Mouse (Mus musculus) erythroblast, embryonic 14.5 days (primary cell): ENCODE data around the gene Lhfp. TPM values are rescaled to one million over a fixed set of nuclear protein-coding genes. Genes with fewer than 3 reads are reported as not detected.

Experiments
- H3K27me3 ChIP-seq: 2 replicates; pipeline ENCODE4 v1.6.1; 2012; ENCODE audit warnings: inconsistent platforms; ENCODE audit not compliant: control insufficient read depth
- H3K36me3 ChIP-seq: 2 replicates; pipeline ENCODE4 v1.6.1; 2012; ENCODE audit warnings: mild to moderate bottlenecking, inconsistent platforms; ENCODE audit not compliant: control insufficient read depth
- H3K4me1 ChIP-seq: 2 replicates; pipeline ENCODE4 v1.6.1; 2012; ENCODE audit warnings: inconsistent platforms; ENCODE audit not compliant: control insufficient read depth
- H3K4me3 ChIP-seq: replicated peaks from 2 replicates; pipeline ENCODE3; 2012; ENCODE audit warnings: moderate library complexity, mild to moderate bottlenecking, inconsistent platforms
- H3K9me3 ChIP-seq: 2 replicates; pipeline ENCODE4 v1.6.1; 2012; ENCODE audit warnings: low read length, inconsistent platforms, mixed read lengths; ENCODE audit not compliant: control insufficient read depth
- GATA1 ChIP-seq: IDR thresholded peaks from 2 replicates; pipeline ENCODE4 v1.6.1; 2012; ENCODE audit warnings: low read length, inconsistent platforms, mixed read lengths
- TAL1 ChIP-seq: IDR thresholded peaks from 3 replicates; pipeline ENCODE4 v1.6.1; 2012; ENCODE audit warnings: low read length, inconsistent platforms, mixed read lengths
- polyA plus RNA-seq: library from polyadenylated mRNA; stranded (reverse); fragments of >175 nt; gene quantifications from 2 replicates; pipeline ENCODE4 v1.2.3, GENCODE M21; 2012

The Lhfp gene
- polyA plus RNA-seq, 1 experiment, result not detected

DNA sequence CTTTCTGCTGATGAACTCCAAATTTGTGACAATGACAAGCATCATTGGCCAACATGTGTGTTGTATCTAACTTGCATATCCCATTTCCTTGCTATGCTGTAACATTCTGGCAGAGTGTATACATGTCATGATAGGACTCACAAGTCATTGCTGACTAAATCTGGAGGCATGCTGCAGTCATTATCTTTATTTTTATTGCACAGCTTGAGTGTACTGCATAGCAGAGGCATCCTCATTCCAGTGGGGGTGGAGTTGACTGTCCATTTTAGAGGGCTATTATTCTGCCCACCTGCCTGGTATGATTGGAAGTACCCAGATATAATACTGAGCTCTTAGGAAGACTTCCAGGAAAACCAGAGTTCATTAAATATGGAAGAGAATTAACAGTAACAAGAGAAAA lies 97.9 kb downstream of the Lhfp start:
- TF ChIP-seq GATA1 (no peak), TAL1 (no peak)
- no peaks in the 10 kb centered on the region for H3K27me3 ChIP-seq
- no peaks in the 10 kb centered on the region for H3K36me3 ChIP-seq
- H3K4me1 ChIP-seq, result no peaks in the 10 kb centered on the region
- H3K4me3 ChIP-seq, result no peak overlapping the region
- 0 out of 2 replicates have a peak, but pooled peaks cover 2% of the 10 kb centered on the region for H3K9me3 ChIP-seq

DNA sequence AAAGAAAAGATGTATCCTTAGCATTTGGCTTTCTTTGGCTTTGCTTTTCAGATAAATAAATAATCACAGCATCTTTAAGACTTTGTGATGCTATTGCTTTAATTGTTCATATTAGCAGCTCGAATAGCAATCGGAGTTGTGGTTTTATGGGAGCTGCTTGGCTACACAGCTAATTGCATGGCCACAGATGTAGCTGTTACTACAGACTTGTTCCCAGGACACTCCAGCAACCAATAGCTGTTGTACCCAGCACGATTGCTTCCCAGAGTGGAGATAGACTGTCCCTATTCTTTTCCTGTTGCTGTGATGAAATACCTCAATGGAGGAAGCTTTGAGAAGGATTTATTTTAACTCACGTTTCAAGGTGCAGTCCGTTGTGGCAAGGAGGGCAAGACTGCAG lies 98.3 kb downstream of the Lhfp start:
- H3K27me3 ChIP-seq, result no peaks in the 10 kb centered on the region
- no peak overlapping the region for H3K4me3 ChIP-seq
- 0 out of 2 replicates have a peak, but pooled peaks cover 2% of the 10 kb centered on the region for H3K9me3 ChIP-seq
- no peaks in the 10 kb centered on the region for H3K4me1 ChIP-seq
- no peak for TF ChIP-seq GATA1
- no peak for TF ChIP-seq TAL1
- no peaks in the 10 kb centered on the region for H3K36me3 ChIP-seq

DNA sequence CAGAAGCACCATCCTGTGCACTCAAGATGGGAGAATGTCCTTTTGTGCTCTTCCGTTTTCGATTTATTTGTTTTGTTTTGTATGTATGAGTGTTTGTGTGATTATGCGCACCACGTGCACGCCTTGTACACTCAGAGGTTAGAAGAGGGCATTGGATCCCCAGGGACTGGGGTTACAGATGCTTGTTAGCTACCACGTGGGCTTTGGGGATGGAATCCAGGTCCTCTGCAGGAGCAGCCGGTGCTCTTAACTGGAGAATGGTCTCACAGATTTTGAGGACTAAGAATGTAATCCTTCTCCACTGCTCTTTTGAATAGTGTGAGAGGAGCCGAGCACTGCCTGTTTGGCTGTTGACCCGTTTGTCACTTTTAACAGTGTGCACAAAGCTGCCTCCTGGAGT lies 101.2 kb downstream of the Lhfp start:
- no peaks in the 10 kb centered on the region for H3K4me1 ChIP-seq
- H3K36me3 ChIP-seq, result no peaks in the 10 kb centered on the region
- H3K27me3 ChIP-seq, result no peaks in the 10 kb centered on the region
- TF ChIP-seq GATA1, result no peak
- no peak for TF ChIP-seq TAL1
- H3K9me3 ChIP-seq, result peaks cover 2% of the 10 kb centered on the region; the same call in 1 of the 2 replicates
- no peak overlapping the region for H3K4me3 ChIP-seq

DNA sequence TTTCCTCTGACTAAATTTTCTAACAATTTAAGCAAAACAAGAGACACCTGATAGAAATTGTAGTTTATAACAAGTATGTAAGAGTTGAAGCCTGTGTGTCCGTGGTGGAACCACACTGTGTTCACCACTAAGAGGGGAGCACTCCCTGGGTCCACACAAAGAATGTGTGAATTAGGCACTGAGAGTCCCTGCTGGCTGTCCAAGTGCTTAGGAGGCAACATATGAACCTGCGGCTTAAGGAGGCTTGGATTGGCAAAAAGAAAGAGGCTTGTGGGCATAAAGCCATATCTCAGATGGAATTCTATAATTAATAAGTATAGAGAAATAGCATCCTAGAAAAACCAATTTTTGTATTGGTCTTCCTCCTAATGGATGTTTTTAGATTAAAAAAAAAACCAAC lies 104.2 kb downstream of the Lhfp start:
- no peak overlapping the region for H3K4me3 ChIP-seq
- H3K27me3 ChIP-seq, result no peaks in the 10 kb centered on the region
- no peaks in the 10 kb centered on the region for H3K4me1 ChIP-seq
- no peaks in the 10 kb centered on the region for H3K36me3 ChIP-seq
- H3K9me3 ChIP-seq, result peaks cover 2% of the 10 kb centered on the region; the same call in 1 of the 2 replicates
- no peak for TF ChIP-seq GATA1
- no peak for TF ChIP-seq TAL1

GRCm38 (mm10) chr3:53145946-53146345 lies 104.6 kb downstream of the Lhfp start:
- Histone ChIP-seq H3K36me3 (no peaks in the 10 kb centered on the region), H3K4me1 (no peaks in the 10 kb centered on the region), H3K27me3 (no peaks in the 10 kb centered on the region), H3K4me3 (no peak overlapping the region), H3K9me3 (peaks cover 2% of the 10 kb centered on the region; the same call in 1 of the 2 replicates)
- TF ChIP-seq TAL1 (no peak), GATA1 (no peak)

GRCm38 (mm10) chr3:53147001-53147400 lies 105.7 kb downstream of the Lhfp start:
- H3K27me3 ChIP-seq, result no peaks in the 10 kb centered on the region
- H3K4me3 ChIP-seq, result no peak overlapping the region
- H3K9me3 ChIP-seq, result peaks cover 2% of the 10 kb centered on the region; the same call in 1 of the 2 replicates
- no peaks in the 10 kb centered on the region for H3K36me3 ChIP-seq
- no peaks in the 10 kb centered on the region for H3K4me1 ChIP-seq
- no peak for TF ChIP-seq TAL1
- no peak for TF ChIP-seq GATA1

- H3K27me3 ChIP-seq, result no peaks in the 10 kb centered on the region
- no peaks in the 10 kb centered on the region for H3K36me3 ChIP-seq
- TF ChIP-seq TAL1, result no peak
- TF ChIP-seq GATA1, result no peak
- H3K4me3 ChIP-seq, result no peak overlapping the region
- no peaks in the 10 kb centered on the region for H3K4me1 ChIP-seq
- peaks cover 2% of the 10 kb centered on the region; the same call in 1 of the 2 replicates for H3K9me3 ChIP-seq
Observed at GRCm38 (mm10) chr3:53148751-53149150, 107.4 kb downstream of the Lhfp start.

DNA sequence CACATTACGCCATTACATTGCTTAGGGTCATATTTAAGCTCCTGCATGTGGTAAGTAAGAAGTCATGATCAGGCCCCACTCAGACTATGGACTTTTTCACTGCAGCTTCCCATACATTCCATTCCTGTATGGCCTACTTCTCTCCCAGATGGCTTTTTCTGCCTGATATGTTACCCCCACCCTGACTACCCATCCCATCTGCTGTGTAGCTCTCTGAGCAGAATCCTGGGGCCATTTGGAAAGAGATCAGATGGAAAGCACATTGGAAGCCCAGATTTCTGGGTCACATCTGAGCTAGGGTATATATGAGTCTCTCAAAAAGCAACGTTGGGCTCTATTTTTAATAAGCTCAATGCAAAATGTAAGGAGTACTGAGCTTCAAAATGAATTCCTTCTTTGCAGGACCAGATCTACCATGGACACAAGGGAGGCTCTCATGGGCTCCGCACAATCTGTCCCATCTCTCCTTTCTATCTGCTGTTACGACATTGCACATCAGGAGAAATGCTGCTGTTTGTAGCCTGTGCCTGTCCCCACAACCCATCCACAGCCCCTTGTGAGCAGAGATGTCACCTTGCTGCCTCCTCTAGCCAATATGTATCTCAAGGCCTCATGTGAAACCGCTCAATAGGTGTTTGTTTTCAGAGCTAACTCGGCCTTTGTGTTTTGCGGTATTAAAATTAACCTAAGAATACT lies 108.4 kb downstream of the Lhfp start:
- H3K9me3 ChIP-seq, result peaks cover 2% of the 10 kb centered on the region; the same call in 1 of the 2 replicates
- H3K4me3 ChIP-seq, result no peak overlapping the region
- H3K36me3 ChIP-seq, result no peaks in the 10 kb centered on the region
- no peaks in the 10 kb centered on the region for H3K4me1 ChIP-seq
- TF ChIP-seq TAL1 (no peak), GATA1 (no peak)
- H3K27me3 ChIP-seq, result no peaks in the 10 kb centered on the region

- Histone ChIP-seq H3K4me3 (no peak overlapping the region), H3K27me3 (no peaks in the 10 kb centered on the region), H3K4me1 (no peaks in the 10 kb centered on the region), H3K36me3 (no peaks in the 10 kb centered on the region), H3K9me3 (peaks cover 2% of the 10 kb centered on the region; the same call in 1 of the 2 replicates)
- TF ChIP-seq GATA1, result no peak
- TF ChIP-seq TAL1, result no peak
Observed at GRCm38 (mm10) chr3:53151081-53151480, 109.8 kb downstream of the Lhfp start.
